Mouse (Mus musculus) retina, embryonic 14.5 days (tissue): Measurements from ENCODE around the gene Rpl38.

Source experiments
- DNase-seq: peaks from one replicate; pipeline ENCODE4 v3.0.0-alpha.2; 2015; ENCODE audit warnings: low spot score

The Rpl38 gene

GRCm38 (mm10) chr11:114704071-114704913 lies 36.0 kb downstream of the Rpl38 start:
- DNase-seq: no peak

- DNase-seq: no peak
Observed at GRCm38 (mm10) chr11:114706358-114706757, 38.0 kb downstream of the Rpl38 start.

GRCm38 (mm10) chr11:114711393-114711792 lies 43.1 kb downstream of the Rpl38 start:
- no peak for DNase-seq

- no peak for DNase-seq
Observed at GRCm38 (mm10) chr11:114711861-114712260, 43.5 kb downstream of the Rpl38 start.

- DNase-seq: no peak
Observed at GRCm38 (mm10) chr11:114714526-114714925, 46.2 kb downstream of the Rpl38 start.

GRCm38 (mm10) chr11:114715531-114715930 lies 47.2 kb downstream of the Rpl38 start:
- DNase-seq: no peak

GRCm38 (mm10) chr11:114720535-114720934 lies 52.2 kb downstream of the Rpl38 start:
- DNase-seq: no peak
